8 mouse cellular contexts compared by ENCODE assay signal in genomic region chr13:97548527-97548977, GRCm38 (mm10).
DNase-seq lines count a peak whose midpoint lies in the region; TF ChIP-seq lines count a peak whose summit lies in the region.

No protein-coding gene starts in this region.

- no peak for TF ChIP-seq CTCF in lung, adult 2 months (IDR thresholded peaks at IDR 0.05; ENCODE audit: insufficient read depth, low read length)

- H3K4me3 ChIP-seq in lung, adult 2 months (replicated peaks; ENCODE audit: extremely low read depth, low read depth, low read length), result no peak overlapping the region

- no peak for TF ChIP-seq POLR2A in lung, adult 2 months (IDR thresholded peaks at IDR 0.05; ENCODE audit: borderline replicate concordance, extremely low read depth, low read depth, low read length)

- H3K4me1 ChIP-seq in lung, adult 2 months (ENCODE audit: control insufficient read depth, insufficient read depth, low read length), result peaks cover 29% of the 10 kb centered on the region

- 3% methylated on average over 9 of the region's 9 CpGs for WGBS in lung, adult 2 months

- peak; percentile 17 for DNase-seq in T-cell, adult 2 months (ENCODE audit: low spot score)
- peak; percentile 41 to 69 for DNase-seq in adrenal gland, postnatal 36 days
- DNase-seq in heart, adult 18-20 months, result peak; percentile 80 to 91
- peak; percentile 48 for DNase-seq in kidney, adult 18-20 months
- peak; percentile 54 for DNase-seq in lung, adult 2 months
- DNase-seq in ovary, postnatal 36 days (ENCODE audit: low spot score), result peak; percentile 70
- DNase-seq in frontal cortex, postnatal 36 days (ENCODE audit: low spot score in 2 of 2), result no peak
- no peak for DNase-seq in frontal cortex, postnatal 14 days (ENCODE audit: low spot score in 2 of 2)

Comparison
In these comparisons a context has a peak if more than half of its experiments do, and no peak if none do; other contexts are left out.
1. DNase-seq: peak in T-cell, adult 2 months (single experiment), adrenal gland, postnatal 36 days (2 of 2), heart, adult 18-20 months (2 of 2), kidney, adult 18-20 months (single experiment), lung, adult 2 months (single experiment) and ovary, postnatal 36 days (single experiment); none in frontal cortex, postnatal 36 days (0 of 2) and frontal cortex, postnatal 14 days (0 of 2).